ENCODE assay signal across 8 mouse cellular contexts in the genomic region with DNA sequence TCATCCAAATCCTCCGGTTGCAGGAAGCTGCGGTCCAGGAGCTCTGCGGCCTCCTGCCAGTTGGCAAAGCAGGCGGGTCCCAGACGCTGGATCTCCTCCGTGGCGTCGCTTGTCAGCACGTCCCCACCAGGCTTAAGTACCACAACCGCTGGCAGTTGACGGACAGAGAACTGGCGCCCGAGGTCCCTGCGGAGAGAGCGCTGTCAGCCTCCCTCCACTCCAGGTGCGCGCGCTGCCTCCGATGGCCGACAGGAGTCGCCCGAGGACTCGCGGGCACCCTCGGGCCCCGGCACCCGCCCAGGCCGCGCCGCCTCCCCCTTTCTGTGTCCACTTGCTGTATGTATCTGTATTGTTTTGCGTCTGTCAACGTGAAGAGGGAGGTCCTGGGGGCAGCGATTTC. TPM values are rescaled to one million over a fixed set of nuclear protein-coding genes. Genes with fewer than 3 reads are reported as not detected.
A peak's percentile ranks its signal among the peaks of the same experiment; 100 is the strongest.
DNase-seq lines count a peak whose midpoint lies in the region; ATAC-seq and TF ChIP-seq lines count a peak whose summit lies in the region.

No protein-coding gene starts in this region.

- no peaks in the 10 kb centered on the region for H3K4me1 ChIP-seq in embryonic fibroblast, embryonic 13.5 days (ENCODE audit: control insufficient read depth, insufficient read depth, low read length)
- H3K4me1 ChIP-seq in heart, embryonic 14.5 days (ENCODE audit: control insufficient read depth in 2 of 2, insufficient read depth in 2 of 2, low read length in 2 of 2) = peaks cover 6 to 13% of the 10 kb centered on the region in 2 experiments
- peaks cover 4% of the 10 kb centered on the region; the same call in 1 of the 2 replicates for H3K4me1 ChIP-seq in kidney, postnatal 0 days (replicated peaks; ENCODE audit: insufficient read depth, low read length)
- peaks cover 6% of the 10 kb centered on the region; the same call in 1 of the 2 replicates for H3K4me1 ChIP-seq in lung, adult 2 months (ENCODE audit: control insufficient read depth, insufficient read depth, low read length)
- peaks cover 5% of the 10 kb centered on the region; the same call in 1 of the 2 replicates for H3K4me1 ChIP-seq in neural tube, embryonic 14.5 days (ENCODE audit: control insufficient read depth, insufficient read depth, low read length)

- peaks cover 60% of the 10 kb centered on the region for H3K27me3 ChIP-seq in heart, embryonic 14.5 days (ENCODE audit: control insufficient read depth, insufficient read depth, low read length)
- H3K27me3 ChIP-seq in kidney, postnatal 0 days (ENCODE audit: insufficient read depth, low read length) = peaks cover 11% of the 10 kb centered on the region; the same call in 1 of the 2 replicates
- H3K27me3 ChIP-seq in neural tube, embryonic 14.5 days (ENCODE audit: control insufficient read depth, insufficient read depth, low read length) = peaks cover 46% of the 10 kb centered on the region

- H3K4me3 ChIP-seq in embryonic fibroblast, embryonic 13.5 days (ENCODE audit: insufficient read depth, low read length) = no peak overlapping the region
- H3K4me3 ChIP-seq in heart, embryonic 14.5 days (ENCODE audit: control insufficient read depth in 1 of 2, insufficient read depth in 1 of 2, low read depth in 1 of 2, low read length in 2 of 2) = peak overlapping the region in 1 of 2 experiments; percentile 8; a peak in 1 of 4 replicates
- peak overlapping the region; percentile 20 for H3K4me3 ChIP-seq in kidney, postnatal 0 days (replicated peaks; ENCODE audit: low read depth, low read length)
- no peak overlapping the region for H3K4me3 ChIP-seq in lung, adult 2 months (replicated peaks; ENCODE audit: extremely low read depth, low read depth, low read length)
- peak overlapping the region; percentile 20; the same call in 1 of the 2 replicates for H3K4me3 ChIP-seq in neural tube, embryonic 14.5 days (ENCODE audit: low read depth, low read length)

- H3K4me2 ChIP-seq in heart, embryonic 14.5 days (ENCODE audit: low read length) = peak overlapping the region; percentile 50
- peak overlapping the region; percentile 51 for H3K4me2 ChIP-seq in kidney, postnatal 0 days (ENCODE audit: low read length)
- peak overlapping the region; percentile 32; the same call in 1 of the 2 replicates for H3K4me2 ChIP-seq in neural tube, embryonic 14.5 days (ENCODE audit: low read depth, low read length)

- DNase-seq in A20 (ENCODE audit: low read depth, low spot score) = peak; percentile 75
- peak; percentile 71 to 79 for DNase-seq in adrenal gland, postnatal 4 days (ENCODE audit: low spot score in 2 of 2)
- peak; percentile 71 for DNase-seq in kidney, postnatal 0 days (ENCODE audit: low spot score)
- DNase-seq in lung, adult 2 months = peak; percentile 84
- DNase-seq in testis, postnatal 10 days (ENCODE audit: low spot score) = peak; percentile 95

- H3K9me3 ChIP-seq in heart, embryonic 14.5 days (ENCODE audit: control insufficient read depth, low read length) = 0 out of 2 replicates have a peak, but pooled peaks cover 2% of the 10 kb centered on the region
- H3K9me3 ChIP-seq in kidney, postnatal 0 days (replicated peaks; ENCODE audit: low read length) = no peaks in the 10 kb centered on the region
- H3K9me3 ChIP-seq in neural tube, embryonic 14.5 days (ENCODE audit: control insufficient read depth, low read length) = no peaks in the 10 kb centered on the region

- TF ChIP-seq CTCF in embryonic fibroblast, embryonic 13.5 days (IDR thresholded peaks at IDR 0.05; ENCODE audit: borderline replicate concordance, insufficient read depth, low read length) = peak; percentile 65
- peak; percentile 81 for TF ChIP-seq CTCF in kidney, postnatal 0 days (IDR thresholded peaks at IDR 0.05; ENCODE audit: low read depth)
- peak; percentile 39; the same call in 1 of the 2 replicates for TF ChIP-seq CTCF in lung, adult 2 months (IDR thresholded peaks at IDR 0.05; ENCODE audit: insufficient read depth, low read length)

- under 1% methylated on average over 31 of the region's 33 CpGs for WGBS in heart, embryonic 14.5 days
- 2% methylated on average over 33 of the region's 33 CpGs for WGBS in kidney, postnatal 0 days
- WGBS in lung, adult 2 months = under 1% methylated on average over 33 of the region's 33 CpGs
- WGBS in neural tube, embryonic 14.5 days = 1% methylated on average over 33 of the region's 33 CpGs

- no peak overlapping the region for H3K27ac ChIP-seq in embryonic fibroblast, embryonic 13.5 days (ENCODE audit: insufficient read depth, low read length)
- H3K27ac ChIP-seq in heart, embryonic 14.5 days (replicated peaks in 1 of 2; ENCODE audit: control insufficient read depth in 1 of 2, insufficient read depth in 1 of 2, low read depth in 2 of 2, low read length in 2 of 2) = no peak overlapping the region
- H3K27ac ChIP-seq in kidney, postnatal 0 days = no peak overlapping the region
- H3K27ac ChIP-seq in neural tube, embryonic 14.5 days (ENCODE audit: low read depth, low read length) = no peak overlapping the region

- TF ChIP-seq POLR2A in embryonic fibroblast, embryonic 13.5 days (IDR thresholded peaks at IDR 0.05; ENCODE audit: low read depth, low read length) = no peak
- no peak for TF ChIP-seq POLR2A in lung, adult 2 months (IDR thresholded peaks at IDR 0.05; ENCODE audit: borderline replicate concordance, extremely low read depth, low read depth, low read length)

- H3K36me3 ChIP-seq in heart, embryonic 14.5 days (ENCODE audit: control insufficient read depth, insufficient read depth, low read length) = no peaks in the 10 kb centered on the region
- H3K36me3 ChIP-seq in kidney, postnatal 0 days (ENCODE audit: insufficient read depth, low read length) = no peaks in the 10 kb centered on the region
- no peaks in the 10 kb centered on the region for H3K36me3 ChIP-seq in neural tube, embryonic 14.5 days (ENCODE audit: control insufficient read depth, insufficient read depth, low read length)

- 0 out of 2 replicates have a peak, but pooled peaks have one; percentile 35 for ATAC-seq in heart, embryonic 14.5 days (ENCODE audit: insufficient number of reproducible peaks, insufficient read depth, low FRiP score, low read depth)
- ATAC-seq in kidney, postnatal 0 days (replicated peaks; ENCODE audit: low FRiP score, low read depth) = peak; percentile 30
- peak; percentile 26; the same call in 1 of the 2 replicates for ATAC-seq in neural tube, embryonic 14.5 days (ENCODE audit: low read depth)

- H3K9ac ChIP-seq in heart, embryonic 14.5 days (ENCODE audit: low read length) = peak overlapping the region; percentile 28
- no peak overlapping the region for H3K9ac ChIP-seq in kidney, postnatal 0 days (ENCODE audit: low read depth, low read length)
- H3K9ac ChIP-seq in neural tube, embryonic 14.5 days (replicated peaks; ENCODE audit: low read depth, low read length) = 0 out of 2 replicates have a peak overlapping the region, but pooled peaks have one; percentile 16

RNA-seq across cellular contexts. Expression of a gene that starts 3.6 kb away (rescaled TPM):
- under 1 TPM; 0.25 to 0.65 TPM for total RNA-seq in adrenal gland, postnatal 4 days (2021)
- polyA plus RNA-seq in embryonic fibroblast, embryonic 13.5 days (2011; ENCODE audit: insufficient read length, low read depth, missing spikeins) = not detected in 2 replicates
- not detected in 2 replicates for polyA plus RNA-seq in heart, embryonic 14.5 days (2014; fragmentation: Nextera tagmentation; extraction: Ambion mirVana)
- polyA plus RNA-seq in kidney, postnatal 0 days (2015; fragmentation: Nextera tagmentation; extraction: Ambion mirVana) = 0.13 and 0.20 TPM in 2 replicates
- polyA plus RNA-seq in lung, adult 2 months (2012; rRNA removed) = 0.09 TPM in 1 of 2 replicates, not detected in the other
- polyA plus RNA-seq in neural tube, embryonic 14.5 days (2014; fragmentation: Nextera tagmentation; extraction: Ambion mirVana) = not detected in 2 replicates

RNA-seq across cellular contexts. Expression of a gene that starts 4.1 kb away (rescaled TPM):
- total RNA-seq in adrenal gland, postnatal 4 days (2021) = 1 to 10 TPM; 4.4 to 4.5 TPM
- polyA plus RNA-seq in embryonic fibroblast, embryonic 13.5 days (2011; ENCODE audit: insufficient read length, low read depth, missing spikeins) = 0.32 TPM in 1 of 2 replicates, not detected in the other
- 0.53 TPM in 1 of 2 replicates, not detected in the other for polyA plus RNA-seq in heart, embryonic 14.5 days (2014; fragmentation: Nextera tagmentation; extraction: Ambion mirVana)
- polyA plus RNA-seq in kidney, postnatal 0 days (2015; fragmentation: Nextera tagmentation; extraction: Ambion mirVana) = 17.1 and 19.1 TPM in 2 replicates
- 18.5 and 25.2 TPM in 2 replicates for polyA plus RNA-seq in lung, adult 2 months (2012; rRNA removed)
- polyA plus RNA-seq in neural tube, embryonic 14.5 days (2014; fragmentation: Nextera tagmentation; extraction: Ambion mirVana) = not detected in 2 replicates

RNA-seq across cellular contexts. Expression of a gene that starts 5.9 kb away (rescaled TPM):
- 100 to 1,000 TPM; 110 to 111 TPM for total RNA-seq in adrenal gland, postnatal 4 days (2021)
- polyA plus RNA-seq in embryonic fibroblast, embryonic 13.5 days (2011; ENCODE audit: insufficient read length, low read depth, missing spikeins) = 13.7 and 17.7 TPM in 2 replicates
- 14.6 and 15.3 TPM in 2 replicates for polyA plus RNA-seq in heart, embryonic 14.5 days (2014; fragmentation: Nextera tagmentation; extraction: Ambion mirVana)
- polyA plus RNA-seq in kidney, postnatal 0 days (2015; fragmentation: Nextera tagmentation; extraction: Ambion mirVana) = 50.5 and 53.7 TPM in 2 replicates
- polyA plus RNA-seq in lung, adult 2 months (2012; rRNA removed) = 73.5 and 101 TPM in 2 replicates
- polyA plus RNA-seq in neural tube, embryonic 14.5 days (2014; fragmentation: Nextera tagmentation; extraction: Ambion mirVana) = 61.0 and 70.0 TPM in 2 replicates

RNA-seq across cellular contexts. Expression of a gene that starts 20.0 kb away (rescaled TPM):
- total RNA-seq in adrenal gland, postnatal 4 days (2021) = 10 to 100 TPM; 74.5 to 76.0 TPM
- 38.3 and 39.4 TPM in 2 replicates for polyA plus RNA-seq in embryonic fibroblast, embryonic 13.5 days (2011; ENCODE audit: insufficient read length, low read depth, missing spikeins)
- polyA plus RNA-seq in heart, embryonic 14.5 days (2014; fragmentation: Nextera tagmentation; extraction: Ambion mirVana) = 62.2 and 64.0 TPM in 2 replicates
- polyA plus RNA-seq in kidney, postnatal 0 days (2015; fragmentation: Nextera tagmentation; extraction: Ambion mirVana) = 129 and 131 TPM in 2 replicates
- polyA plus RNA-seq in lung, adult 2 months (2012; rRNA removed) = 131 and 132 TPM in 2 replicates
- polyA plus RNA-seq in neural tube, embryonic 14.5 days (2014; fragmentation: Nextera tagmentation; extraction: Ambion mirVana) = 69.0 and 70.6 TPM in 2 replicates

RNA-seq across cellular contexts. Expression of a gene that starts 25.5 kb away (rescaled TPM):
- 10 to 100 TPM; 39.6 to 46.0 TPM for total RNA-seq in adrenal gland, postnatal 4 days (2021)
- 102 and 107 TPM in 2 replicates for polyA plus RNA-seq in embryonic fibroblast, embryonic 13.5 days (2011; ENCODE audit: insufficient read length, low read depth, missing spikeins)
- polyA plus RNA-seq in heart, embryonic 14.5 days (2014; fragmentation: Nextera tagmentation; extraction: Ambion mirVana) = 10.8 and 19.0 TPM in 2 replicates
- polyA plus RNA-seq in kidney, postnatal 0 days (2015; fragmentation: Nextera tagmentation; extraction: Ambion mirVana) = 106 and 124 TPM in 2 replicates
- polyA plus RNA-seq in lung, adult 2 months (2012; rRNA removed) = 437 and 505 TPM in 2 replicates
- polyA plus RNA-seq in neural tube, embryonic 14.5 days (2014; fragmentation: Nextera tagmentation; extraction: Ambion mirVana) = 0.27 and 6.0 TPM in 2 replicates

Comparison
In these comparisons a context has a peak if more than half of its experiments do, and no peak if none do; other contexts are left out.
1. H3K4me3 ChIP-seq: peak in kidney, postnatal 0 days (single experiment) and neural tube, embryonic 14.5 days (single experiment); none in embryonic fibroblast, embryonic 13.5 days (single experiment) and lung, adult 2 months (single experiment).
2. RNA of a gene that starts 4.1 kb away (polyA plus RNA-seq): 17.1 to 19.1 TPM in kidney, postnatal 0 days and 18.5 to 25.2 TPM in lung, adult 2 months; 0.53 TPM in heart, embryonic 14.5 days, 0.32 TPM in embryonic fibroblast, embryonic 13.5 days and not detected in neural tube, embryonic 14.5 days; every median in the first group is over 10 times any median in the second.
3. Peak in every context shown above with its lines, with median percentiles within 50 percentile points of each other: DNase-seq, CTCF ChIP-seq, ATAC-seq and H3K4me2 ChIP-seq.